Mouse (Mus musculus): ENCODE data around the gene Epop. TPM values are rescaled to one million over a fixed set of nuclear protein-coding genes. Genes with fewer than 3 reads are reported as not detected.

The Epop gene
- polyA plus RNA-seq, 1 experiment from 2014 or later = 2.1 TPM

GRCm38 (mm10) chr11:97626431-97626830, 3.1 kb downstream of the Epop start:
- H3K4me3 ChIP-seq (replicated peaks) = no peak overlapping the region
- no peaks in the 10 kb centered on the region for H3K9me3 ChIP-seq (replicated peaks)
- H3K9ac ChIP-seq (replicated peaks) = no peak overlapping the region
- H3K27me3 ChIP-seq (replicated peaks) = peaks cover 81% of the 10 kb centered on the region
- H3K36me3 ChIP-seq = no peaks in the 10 kb centered on the region
- ATAC-seq (ENCODE audit: low FRiP score) = no peak
- H3K27ac ChIP-seq (replicated peaks) = no peak overlapping the region
- H3K4me2 ChIP-seq = no peak overlapping the region
- peaks cover 35% of the 10 kb centered on the region for H3K4me1 ChIP-seq
- WGBS = 12% methylated on average over 13 of the region's 13 CpGs

GRCm38 (mm10) chr11:97625551-97625950, 4.0 kb downstream of the Epop start:
- H3K27ac ChIP-seq (replicated peaks) = no peak overlapping the region
- WGBS = 84% methylated on average over 5 of the region's 5 CpGs
- ATAC-seq (ENCODE audit: low FRiP score) = no peak
- no peaks in the 10 kb centered on the region for H3K9me3 ChIP-seq (replicated peaks)
- no peak overlapping the region for H3K4me3 ChIP-seq (replicated peaks)
- H3K4me2 ChIP-seq = no peak overlapping the region
- H3K4me1 ChIP-seq = peaks cover 35% of the 10 kb centered on the region
- no peak overlapping the region for H3K9ac ChIP-seq (replicated peaks)
- H3K36me3 ChIP-seq = no peaks in the 10 kb centered on the region
- peaks cover 72% of the 10 kb centered on the region for H3K27me3 ChIP-seq (replicated peaks)

GRCm38 (mm10) chr11:97623166-97623565, 6.3 kb downstream of the Epop start:
- no peak overlapping the region for H3K27ac ChIP-seq (replicated peaks)
- H3K36me3 ChIP-seq = no peaks in the 10 kb centered on the region
- no peaks in the 10 kb centered on the region for H3K9me3 ChIP-seq (replicated peaks)
- WGBS = 64% methylated on average over 9 of the region's 9 CpGs
- no peak overlapping the region for H3K9ac ChIP-seq (replicated peaks)
- peaks cover 55% of the 10 kb centered on the region for H3K27me3 ChIP-seq (replicated peaks)
- H3K4me1 ChIP-seq = peaks cover 15% of the 10 kb centered on the region
- ATAC-seq (ENCODE audit: low FRiP score) = no peak
- H3K4me2 ChIP-seq = no peak overlapping the region
- no peak overlapping the region for H3K4me3 ChIP-seq (replicated peaks)

GRCm38 (mm10) chr11:97622440-97622839, 7.1 kb downstream of the Epop start:
- Histone ChIP-seq H3K4me1 (peaks cover 8% of the 10 kb centered on the region), H3K4me3 (replicated peaks) (no peak overlapping the region), H3K9me3 (replicated peaks) (no peaks in the 10 kb centered on the region), H3K9ac (replicated peaks) (no peak overlapping the region), H3K36me3 (no peaks in the 10 kb centered on the region), H3K27me3 (replicated peaks) (peaks cover 50% of the 10 kb centered on the region), H3K4me2 (no peak overlapping the region), H3K27ac (replicated peaks) (no peak overlapping the region)
- peak; percentile 45; the same call in 1 of the 2 replicates for ATAC-seq (ENCODE audit: low FRiP score)
- 3% methylated on average over 6 of the region's 6 CpGs for WGBS

- no peaks in the 10 kb centered on the region for H3K9me3 ChIP-seq (replicated peaks)
- H3K4me2 ChIP-seq = no peak overlapping the region
- no peak overlapping the region for H3K9ac ChIP-seq (replicated peaks)
- no peak; the same call in 1 of the 2 replicates for ATAC-seq (ENCODE audit: low FRiP score)
- no peaks in the 10 kb centered on the region for H3K36me3 ChIP-seq
- H3K4me1 ChIP-seq = no peaks in the 10 kb centered on the region
- H3K27me3 ChIP-seq (replicated peaks) = peaks cover 32% of the 10 kb centered on the region
- 40% methylated on average over 5 of the region's 5 CpGs for WGBS
- no peak overlapping the region for H3K27ac ChIP-seq (replicated peaks)
- no peak overlapping the region for H3K4me3 ChIP-seq (replicated peaks)
Measured at GRCm38 (mm10) chr11:97619391-97619795, 10.1 kb downstream of the Epop start.

- no peak overlapping the region for H3K9ac ChIP-seq (replicated peaks)
- H3K4me3 ChIP-seq (replicated peaks) = no peak overlapping the region
- no peak for ATAC-seq (ENCODE audit: low FRiP score)
- no peaks in the 10 kb centered on the region for H3K36me3 ChIP-seq
- H3K27me3 ChIP-seq (replicated peaks) = peaks cover 22% of the 10 kb centered on the region
- no peaks in the 10 kb centered on the region for H3K9me3 ChIP-seq (replicated peaks)
- no peak overlapping the region for H3K4me2 ChIP-seq
- no peak overlapping the region for H3K27ac ChIP-seq (replicated peaks)
- H3K4me1 ChIP-seq = no peaks in the 10 kb centered on the region
- WGBS = 53% methylated on average over 11 of the region's 11 CpGs
Measured at GRCm38 (mm10) chr11:97618368-97618767, 11.1 kb downstream of the Epop start.

GRCm38 (mm10) chr11:97615276-97615675, 14.2 kb downstream of the Epop start:
- Histone ChIP-seq H3K4me2 (no peak overlapping the region), H3K4me1 (no peaks in the 10 kb centered on the region), H3K27me3 (replicated peaks) (peaks cover 18% of the 10 kb centered on the region; the same call in 1 of the 2 replicates), H3K36me3 (no peaks in the 10 kb centered on the region), H3K4me3 (replicated peaks) (no peak overlapping the region), H3K27ac (replicated peaks) (no peak overlapping the region), H3K9ac (replicated peaks) (no peak overlapping the region), H3K9me3 (replicated peaks) (no peaks in the 10 kb centered on the region)
- 85% methylated on average over 4 of the region's 4 CpGs for WGBS
- ATAC-seq (ENCODE audit: low FRiP score) = no peak

- WGBS = 73% methylated on average over 8 of the region's 8 CpGs
- no peaks in the 10 kb centered on the region for H3K36me3 ChIP-seq
- H3K4me2 ChIP-seq = no peak overlapping the region
- no peaks in the 10 kb centered on the region for H3K4me1 ChIP-seq
- no peaks in the 10 kb centered on the region for H3K9me3 ChIP-seq (replicated peaks)
- H3K27ac ChIP-seq (replicated peaks) = no peak overlapping the region
- no peak for ATAC-seq (ENCODE audit: low FRiP score)
- H3K27me3 ChIP-seq (replicated peaks) = peaks cover 3% of the 10 kb centered on the region; the same call in 1 of the 2 replicates
- H3K9ac ChIP-seq (replicated peaks) = no peak overlapping the region
- H3K4me3 ChIP-seq (replicated peaks) = no peak overlapping the region
Measured at GRCm38 (mm10) chr11:97611076-97611475, 18.4 kb downstream of the Epop start.

GRCm38 (mm10) chr11:97609743-97610142, 19.8 kb downstream of the Epop start:
- H3K4me3 ChIP-seq (replicated peaks) = no peak overlapping the region
- no peaks in the 10 kb centered on the region for H3K36me3 ChIP-seq
- no peak overlapping the region for H3K27ac ChIP-seq (replicated peaks)
- H3K27me3 ChIP-seq (replicated peaks) = peaks cover 3% of the 10 kb centered on the region; the same call in 1 of the 2 replicates
- H3K4me2 ChIP-seq = no peak overlapping the region
- ATAC-seq (ENCODE audit: low FRiP score) = no peak
- H3K9ac ChIP-seq (replicated peaks) = no peak overlapping the region
- 93% methylated on average over 13 of the region's 13 CpGs for WGBS
- no peaks in the 10 kb centered on the region for H3K9me3 ChIP-seq (replicated peaks)
- no peaks in the 10 kb centered on the region for H3K4me1 ChIP-seq

GRCm38 (mm10) chr11:97608933-97609332, 20.6 kb downstream of the Epop start:
- Histone ChIP-seq H3K27me3 (replicated peaks) (peaks cover 3% of the 10 kb centered on the region; the same call in 1 of the 2 replicates), H3K27ac (replicated peaks) (no peak overlapping the region), H3K4me2 (no peak overlapping the region), H3K36me3 (no peaks in the 10 kb centered on the region), H3K4me1 (no peaks in the 10 kb centered on the region), H3K9me3 (replicated peaks) (no peaks in the 10 kb centered on the region), H3K4me3 (replicated peaks) (no peak overlapping the region), H3K9ac (replicated peaks) (no peak overlapping the region)
- ATAC-seq (ENCODE audit: low FRiP score) = no peak
- WGBS = 81% methylated on average over 4 of the region's 4 CpGs

- Histone ChIP-seq H3K4me2 (no peak overlapping the region), H3K4me3 (replicated peaks) (no peak overlapping the region), H3K9ac (replicated peaks) (no peak overlapping the region), H3K9me3 (replicated peaks) (no peaks in the 10 kb centered on the region), H3K4me1 (no peaks in the 10 kb centered on the region), H3K36me3 (no peaks in the 10 kb centered on the region), H3K27ac (replicated peaks) (no peak overlapping the region), H3K27me3 (replicated peaks) (peaks cover 3% of the 10 kb centered on the region; the same call in 1 of the 2 replicates)
- ATAC-seq (ENCODE audit: low FRiP score) = no peak
- WGBS = 95% methylated on average over 8 of the region's 8 CpGs
Measured at GRCm38 (mm10) chr11:97607056-97607725, 22.3 kb downstream of the Epop start.

- 75% methylated on average over 10 of the region's 10 CpGs for WGBS
- Histone ChIP-seq H3K4me2 (no peak overlapping the region), H3K9ac (replicated peaks) (no peak overlapping the region), H3K4me1 (no peaks in the 10 kb centered on the region), H3K27ac (replicated peaks) (no peak overlapping the region), H3K9me3 (replicated peaks) (no peaks in the 10 kb centered on the region), H3K27me3 (replicated peaks) (no peaks in the 10 kb centered on the region; the same call in 1 of the 2 replicates), H3K36me3 (no peaks in the 10 kb centered on the region), H3K4me3 (replicated peaks) (no peak overlapping the region)
- ATAC-seq (ENCODE audit: low FRiP score) = no peak
Measured at GRCm38 (mm10) chr11:97603891-97604290, 25.6 kb downstream of the Epop start.

Measured in neural tube, embryonic 15.5 days (tissue).